Mouse (Mus musculus): ENCODE measurements around the gene Ccdc158. TPM values are rescaled to one million over a fixed set of nuclear protein-coding genes. Genes with fewer than 3 reads are reported as not detected.

Ccdc158 gene
- total RNA-seq, 2 experiments from 2014 or later = 0.23 to 0.24 TPM

DNA sequence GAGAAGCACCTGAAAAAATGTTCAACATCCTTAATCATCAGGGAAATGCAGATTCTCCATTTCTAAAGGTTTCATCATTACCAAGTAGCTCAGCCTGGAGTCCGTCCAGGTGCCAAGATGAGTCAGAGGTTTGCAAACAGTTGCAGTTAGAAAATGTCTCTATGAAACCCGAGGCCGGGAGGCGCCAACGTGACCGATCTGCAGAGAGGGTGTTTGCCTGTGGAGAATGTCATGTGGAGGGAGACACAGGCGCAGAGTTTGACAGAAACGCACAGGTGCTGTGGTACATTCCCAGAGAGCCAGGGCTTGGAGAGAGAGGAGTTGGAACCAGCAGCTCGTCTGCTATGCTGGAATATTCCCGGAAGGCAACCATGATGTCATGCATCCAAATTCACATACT, 76.0 kb downstream of the Ccdc158 start:
- DNase-seq = peak; percentile 75

- DNase-seq = no peak
Measured at GRCm38 (mm10) chr5:92596865-92597264, 78.2 kb downstream of the Ccdc158 start.

DNA sequence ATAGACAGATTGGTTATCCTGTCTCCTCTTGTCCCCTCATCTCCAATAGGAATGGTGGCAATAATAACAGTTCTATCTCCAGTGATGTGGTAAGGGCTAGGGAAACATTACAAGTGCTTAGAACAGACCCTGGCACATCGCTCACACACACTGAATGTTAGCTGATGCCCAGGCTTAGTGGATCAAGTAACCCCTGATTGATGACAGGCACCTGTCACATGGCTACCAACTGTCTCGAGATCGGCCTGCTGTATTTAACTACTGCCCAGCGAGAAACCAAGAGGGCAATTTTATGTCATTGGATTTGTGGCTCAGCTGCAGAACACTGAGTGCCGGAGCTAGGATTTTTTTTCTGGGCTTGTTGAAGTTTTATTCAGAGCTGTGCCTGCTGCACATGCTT, 80.0 kb downstream of the Ccdc158 start:
- DNase-seq = peak; percentile 53

- no peak for DNase-seq
Measured at GRCm38 (mm10) chr5:92585932-92586331, 89.1 kb downstream of the Ccdc158 start.

GRCm38 (mm10) chr5:92579559-92579958, 95.5 kb downstream of the Ccdc158 start:
- DNase-seq = no peak

GRCm38 (mm10) chr5:92571232-92571631, 103.8 kb downstream of the Ccdc158 start:
- no peak for DNase-seq

GRCm38 (mm10) chr5:92562002-92562401, 113.1 kb downstream of the Ccdc158 start:
- no peak for DNase-seq

- DNase-seq = no peak
Measured at GRCm38 (mm10) chr5:92560201-92560600, 114.9 kb downstream of the Ccdc158 start.

Other genes starting within 250 kb of the Ccdc158 start
- gene Nup54, start 240.1 kb downstream of the Ccdc158 start, total RNA-seq (2021) = 1 to 10 TPM; 9.1 to 9.7 TPM
- 10 to 100 TPM; 61.8 to 69.2 TPM for gene Scarb2, start 168.4 kb downstream of the Ccdc158 start, total RNA-seq (2021)
- gene Fam47e, start 120.2 kb downstream of the Ccdc158 start, total RNA-seq (2021) = not detected
- 10 to 100 TPM; 34.3 to 44.3 TPM for gene Stbd1, start 72.2 kb downstream of the Ccdc158 start, total RNA-seq (2021)
- gene Shroom3, start 8.2 kb upstream of the Ccdc158 start, total RNA-seq (2021) = under 1 TPM; 0.23 to 0.40 TPM

Measured in gastrocnemius, postnatal 25 days (tissue).